Mouse (Mus musculus) midbrain, embryonic 10.5 days (tissue): ENCODE measurements around the gene E030018B13Rik. TPM values are rescaled to one million over a fixed set of nuclear protein-coding genes. Genes with fewer than 3 reads are reported as not detected.

Source experiments
- DNase-seq: peaks from one replicate; pipeline ENCODE4 v3.0.0-alpha.2; 2017; ENCODE audit warnings: low spot score
- H3K27ac ChIP-seq: fragments of 300-500 bp; sonication (generic); replicated peaks from 2 replicates; pipeline ENCODE4 v1.5.1; 2016; ENCODE audit warnings: mild to moderate bottlenecking
- H3K27me3 ChIP-seq: fragments of 300-500 bp; sonication (generic); 2 replicates; pipeline ENCODE4 v1.6.1; 2016; ENCODE audit warnings: low read depth, mild to moderate bottlenecking; ENCODE audit not compliant: poor library complexity, severe bottlenecking
- H3K36me3 ChIP-seq: fragments of 300-500 bp; sonication (generic); 2 replicates; pipeline ENCODE4 v1.6.1; 2016; ENCODE audit warnings: mild to moderate bottlenecking, moderate library complexity
- H3K4me1 ChIP-seq: fragments of 300-500 bp; sonication (generic); 2 replicates; pipeline ENCODE4 v1.6.1; 2016
- H3K4me3 ChIP-seq: fragments of 300-500 bp; sonication (generic); 2 replicates; pipeline ENCODE4 v1.5.1; 2016; ENCODE audit warnings: mild to moderate bottlenecking, moderate library complexity
- H3K9me3 ChIP-seq: fragments of 300-500 bp; sonication (generic); replicated peaks from 2 replicates; pipeline ENCODE4 v1.6.1; 2016; ENCODE audit warnings: mild to moderate bottlenecking
- WGBS: fragments of 180-500 bp; shearing (Covaris S2); methylation state at CpG from one replicate; pipeline ENCODE4 v1.1.7; 2016; 5-methylcytosine and 5-hydroxymethylcytosine counted together
- polyA plus RNA-seq: library from polyadenylated mRNA; unstranded; fragments of >200 nt; fragmentation: Nextera tagmentation; extraction: Ambion mirVana; gene quantifications from 2 replicates; pipeline ENCODE4 v1.2.1, GENCODE M21; 2016

The E030018B13Rik gene
- polyA plus RNA-seq, 1 experiment from 2014 or later = not detected

- H3K4me3 ChIP-seq = no peak overlapping the region
- H3K27ac ChIP-seq = 0 out of 2 replicates have a peak overlapping the region, but pooled peaks have one; percentile 49
- no peaks in the 10 kb centered on the region for H3K9me3 ChIP-seq
- peaks cover 43% of the 10 kb centered on the region for H3K4me1 ChIP-seq
- WGBS = 82% methylated on average over 14 of the region's 14 CpGs
- DNase-seq = no peak
- H3K27me3 ChIP-seq = no peaks in the 10 kb centered on the region
- H3K36me3 ChIP-seq = peaks cover 18% of the 10 kb centered on the region; the same call in 1 of the 2 replicates
Measured at GRCm38 (mm10) chr7:63925413-63926360, 9.0 kb downstream of the E030018B13Rik start.

DNA sequence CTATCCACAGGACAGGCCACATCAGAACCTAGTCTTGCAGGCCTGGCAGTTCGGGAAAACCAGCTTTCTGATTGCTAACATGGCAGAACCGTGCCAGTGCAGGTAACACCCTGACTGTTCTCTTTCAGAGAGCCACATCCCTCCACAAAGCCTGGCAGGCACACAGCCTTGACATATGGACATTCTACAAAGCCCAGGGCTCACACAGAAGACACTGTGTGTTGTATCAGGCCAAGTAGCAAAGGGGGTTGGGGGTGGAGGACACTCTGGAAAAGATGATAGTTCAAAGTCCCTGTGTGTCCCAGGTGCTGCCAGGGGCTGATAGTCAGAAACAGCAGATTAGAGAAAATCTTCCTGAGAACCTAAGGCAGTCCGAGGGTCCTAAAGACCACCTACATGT is 9.8 kb downstream of the E030018B13Rik start:
- Histone ChIP-seq H3K4me3 (no peak overlapping the region), H3K27ac (no peak overlapping the region), H3K9me3 (no peaks in the 10 kb centered on the region), H3K36me3 (peaks cover 12% of the 10 kb centered on the region; the same call in 1 of the 2 replicates), H3K27me3 (no peaks in the 10 kb centered on the region), H3K4me1 (peaks cover 43% of the 10 kb centered on the region)
- no peak for DNase-seq
- 85% methylated on average over 3 of the region's 3 CpGs for WGBS

- no peaks in the 10 kb centered on the region for H3K27me3 ChIP-seq
- 90% methylated on average over 6 of the region's 6 CpGs for WGBS
- no peaks in the 10 kb centered on the region for H3K9me3 ChIP-seq
- H3K4me1 ChIP-seq = peaks cover 40% of the 10 kb centered on the region
- peaks cover 11% of the 10 kb centered on the region; the same call in 1 of the 2 replicates for H3K36me3 ChIP-seq
- no peak overlapping the region for H3K27ac ChIP-seq
- no peak overlapping the region for H3K4me3 ChIP-seq
- no peak for DNase-seq
Measured at GRCm38 (mm10) chr7:63927121-63927520, 10.5 kb downstream of the E030018B13Rik start.

- H3K36me3 ChIP-seq = peaks cover 9% of the 10 kb centered on the region
- H3K9me3 ChIP-seq = no peaks in the 10 kb centered on the region
- no peak overlapping the region for H3K27ac ChIP-seq
- peaks cover 37% of the 10 kb centered on the region for H3K4me1 ChIP-seq
- no peak overlapping the region for H3K4me3 ChIP-seq
- WGBS = 83% methylated on average over 4 of the region's 4 CpGs
- H3K27me3 ChIP-seq = no peaks in the 10 kb centered on the region
- DNase-seq = no peak
Measured at GRCm38 (mm10) chr7:63929080-63929479, 12.4 kb downstream of the E030018B13Rik start.

GRCm38 (mm10) chr7:63930132-63930531 is 13.5 kb downstream of the E030018B13Rik start:
- 88% methylated on average over 3 of the region's 3 CpGs for WGBS
- H3K27ac ChIP-seq = no peak overlapping the region
- H3K4me1 ChIP-seq = peaks cover 35% of the 10 kb centered on the region
- peaks cover 3% of the 10 kb centered on the region; the same call in 1 of the 2 replicates for H3K36me3 ChIP-seq
- H3K4me3 ChIP-seq = no peak overlapping the region
- H3K9me3 ChIP-seq = no peaks in the 10 kb centered on the region
- H3K27me3 ChIP-seq = no peaks in the 10 kb centered on the region
- no peak for DNase-seq

- Histone ChIP-seq H3K9me3 (no peaks in the 10 kb centered on the region), H3K4me1 (peaks cover 35% of the 10 kb centered on the region), H3K4me3 (no peak overlapping the region), H3K36me3 (peaks cover 3% of the 10 kb centered on the region; the same call in 1 of the 2 replicates), H3K27me3 (no peaks in the 10 kb centered on the region), H3K27ac (no peak overlapping the region)
- no peak for DNase-seq
- WGBS = 92% methylated on average over 5 of the region's 5 CpGs
Measured at GRCm38 (mm10) chr7:63930766-63931165, 14.1 kb downstream of the E030018B13Rik start.

- 88% methylated on average over 3 of the region's 3 CpGs for WGBS
- Histone ChIP-seq H3K9me3 (no peaks in the 10 kb centered on the region), H3K36me3 (peaks cover 3% of the 10 kb centered on the region; the same call in 1 of the 2 replicates)
Measured at GRCm38 (mm10) chr7:63932461-63932860, 15.8 kb downstream of the E030018B13Rik start.

DNA sequence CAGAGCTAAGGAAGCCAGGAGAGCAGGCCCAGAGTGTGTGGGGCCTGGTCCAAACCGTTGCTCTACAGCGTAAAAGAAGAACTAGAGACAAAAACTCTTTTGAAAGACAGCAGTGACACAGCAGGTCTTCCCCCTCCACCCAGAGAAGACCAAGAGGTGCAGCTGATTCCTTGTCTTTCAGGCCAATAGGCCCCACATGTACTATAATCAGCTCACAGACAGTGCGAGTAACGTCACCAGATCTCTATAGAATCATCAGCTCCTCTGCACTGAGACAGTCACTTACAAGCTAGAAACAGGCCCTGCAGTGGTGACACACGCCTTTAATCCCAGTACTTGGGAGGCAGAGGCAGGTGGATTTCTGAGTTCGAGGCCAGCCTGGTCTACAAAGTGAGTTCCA is 17.2 kb downstream of the E030018B13Rik start:
- peaks cover 3% of the 10 kb centered on the region; the same call in 1 of the 2 replicates for H3K36me3 ChIP-seq
- H3K4me1 ChIP-seq = peaks cover 42% of the 10 kb centered on the region
- no peaks in the 10 kb centered on the region for H3K9me3 ChIP-seq
- WGBS = 89% methylated on average over 6 of the region's 6 CpGs
- no peak for DNase-seq
- no peak overlapping the region for H3K27ac ChIP-seq
- H3K27me3 ChIP-seq = no peaks in the 10 kb centered on the region
- H3K4me3 ChIP-seq = no peak overlapping the region

More at GRCm38 (mm10) chr7:63932461-63932860, 15.8 kb downstream of the E030018B13Rik start:
- H3K27me3 ChIP-seq = no peaks in the 10 kb centered on the region
- no peak for DNase-seq
- H3K4me3 ChIP-seq = no peak overlapping the region
- H3K27ac ChIP-seq = no peak overlapping the region
- peaks cover 30% of the 10 kb centered on the region for H3K4me1 ChIP-seq

GRCm38 (mm10) chr7:63934530-63934929 is 17.9 kb downstream of the E030018B13Rik start:
- Histone ChIP-seq H3K27me3 (no peaks in the 10 kb centered on the region), H3K9me3 (no peaks in the 10 kb centered on the region), H3K4me1 (peaks cover 47% of the 10 kb centered on the region), H3K4me3 (no peak overlapping the region), H3K36me3 (peaks cover 3% of the 10 kb centered on the region; the same call in 1 of the 2 replicates), H3K27ac (no peak overlapping the region)
- WGBS = 87% methylated on average over 1 of the region's 1 CpGs
- DNase-seq = no peak

GRCm38 (mm10) chr7:63935809-63936187 is 19.1 kb downstream of the E030018B13Rik start:
- Histone ChIP-seq H3K9me3 (no peaks in the 10 kb centered on the region), H3K27ac (0 out of 2 replicates have a peak overlapping the region, but pooled peaks have one; percentile 98), H3K4me3 (peak overlapping the region; percentile 96), H3K27me3 (peaks cover 10% of the 10 kb centered on the region), H3K36me3 (peaks cover 3% of the 10 kb centered on the region; the same call in 1 of the 2 replicates), H3K4me1 (peaks cover 55% of the 10 kb centered on the region)
- 15% methylated on average over 8 of the region's 8 CpGs for WGBS
- DNase-seq = no peak

DNA sequence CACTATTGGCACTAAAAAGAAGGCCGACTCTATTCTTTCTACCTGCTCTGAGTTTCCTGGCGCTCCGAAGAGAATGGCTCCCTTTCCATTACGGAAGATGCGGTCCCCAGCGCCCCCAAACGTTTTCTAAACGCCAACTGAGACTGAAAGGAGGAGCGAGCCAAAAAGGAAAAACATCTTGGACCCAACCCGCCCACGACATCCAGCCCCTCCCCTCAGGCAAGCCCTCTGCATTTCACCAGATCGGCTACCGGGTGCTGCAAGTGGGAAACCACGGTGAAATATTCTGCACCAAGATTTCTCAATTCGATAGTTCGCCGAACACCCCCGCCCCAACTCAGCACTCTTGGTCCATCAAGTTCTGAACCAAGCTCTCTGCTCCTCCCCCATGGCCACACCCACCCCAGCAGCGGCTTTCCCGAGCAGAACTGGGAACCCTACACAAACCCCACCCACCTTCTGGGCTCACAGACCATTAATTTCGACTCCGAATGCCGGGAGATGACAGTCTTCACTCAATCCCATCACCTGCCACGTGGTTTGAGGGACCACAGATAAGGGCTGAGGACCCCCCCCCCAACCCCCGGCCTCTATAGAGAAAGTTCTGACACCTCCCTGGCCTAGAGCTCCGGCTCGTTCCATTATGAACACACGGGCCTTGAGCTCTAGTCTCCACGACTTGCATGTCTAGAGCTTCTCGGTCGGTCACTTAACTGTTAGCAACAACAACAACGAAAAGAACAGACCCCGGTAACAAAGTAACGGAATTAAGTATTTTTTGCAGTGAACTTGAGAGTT is 19.7 kb downstream of the E030018B13Rik start:
- peak overlapping the region; percentile 98 for H3K27ac ChIP-seq

GRCm38 (mm10) chr7:63936986-63937235 is 20.3 kb downstream of the E030018B13Rik start:
- DNase-seq = no peak
- H3K36me3 ChIP-seq = peaks cover 3% of the 10 kb centered on the region; the same call in 1 of the 2 replicates
- H3K27me3 ChIP-seq = peaks cover 20% of the 10 kb centered on the region
- H3K4me3 ChIP-seq = peak overlapping the region; percentile 96
- peaks cover 55% of the 10 kb centered on the region for H3K4me1 ChIP-seq
- 0% methylated on average over 11 of the region's 11 CpGs for WGBS
- peak overlapping the region; percentile 98 for H3K27ac ChIP-seq
- no peaks in the 10 kb centered on the region for H3K9me3 ChIP-seq

More for the DNA sequence above, 19.7 kb downstream of the E030018B13Rik start:
- DNase-seq = peak; percentile 61
- Histone ChIP-seq H3K4me3 (peak overlapping the region; percentile 96), H3K36me3 (peaks cover 3% of the 10 kb centered on the region; the same call in 1 of the 2 replicates), H3K4me1 (peaks cover 55% of the 10 kb centered on the region), H3K9me3 (no peaks in the 10 kb centered on the region), H3K27me3 (peaks cover 16% of the 10 kb centered on the region)
- WGBS = under 1% methylated on average over 34 of the region's 34 CpGs
